Mouse (Mus musculus): ENCODE measurements around the gene Ric1. TPM values are rescaled to one million over a fixed set of nuclear protein-coding genes. Genes with fewer than 3 reads are reported as not detected.

Ric1 gene
- total RNA-seq (2023), result 37.7 TPM

GRCm38 (mm10) chr19:29521637-29522435 is at the start of gene Ric1:
Gene Ric1 (plus strand): TSS chr19:29522282.

GRCm38 (mm10) chr19:29647651-29648549 is 125.8 kb downstream of the Ric1 start, which contains the start of gene Ermp1:
Gene Ermp1 (minus strand): TSS chr19:29648415.

Other genes with a start within 250 kb of the Ric1 start
- 2.6 TPM for gene Insl6, start 196.9 kb upstream of the Ric1 start, total RNA-seq (2023)
- gene Rln1, start 187.6 kb upstream of the Ric1 start, total RNA-seq (2023), result not detected
- 224 TPM for gene Plgrkt, start 154.9 kb upstream of the Ric1 start, total RNA-seq (2023)
- 43.5 TPM for gene Cd274, start 154.8 kb upstream of the Ric1 start, total RNA-seq (2023)
- gene Pdcd1lg2, start 111.4 kb upstream of the Ric1 start, total RNA-seq (2023), result 1.4 TPM
- 21.1 TPM for gene Ermp1, start 126.1 kb downstream of the Ric1 start, total RNA-seq (2023)
- not detected for gene Mlana, start 175.5 kb downstream of the Ric1 start, total RNA-seq (2023)